Mouse (Mus musculus): ENCODE measurements around the gene Tex264. TPM values are rescaled to one million over a fixed set of nuclear protein-coding genes. Genes with fewer than 3 reads are reported as not detected.
A peak's percentile ranks its signal among the peaks of the same experiment; 100 is the strongest.
"Not testable (repeated sequence)": the region's sequence is repeated elsewhere in the genome, so short reads cannot be mapped to it uniquely, and the experiment has no call there.

Tex264 gene
- total RNA-seq, 2 experiments from 2014 or later, result 85.0 to 99.3 TPM

DNA sequence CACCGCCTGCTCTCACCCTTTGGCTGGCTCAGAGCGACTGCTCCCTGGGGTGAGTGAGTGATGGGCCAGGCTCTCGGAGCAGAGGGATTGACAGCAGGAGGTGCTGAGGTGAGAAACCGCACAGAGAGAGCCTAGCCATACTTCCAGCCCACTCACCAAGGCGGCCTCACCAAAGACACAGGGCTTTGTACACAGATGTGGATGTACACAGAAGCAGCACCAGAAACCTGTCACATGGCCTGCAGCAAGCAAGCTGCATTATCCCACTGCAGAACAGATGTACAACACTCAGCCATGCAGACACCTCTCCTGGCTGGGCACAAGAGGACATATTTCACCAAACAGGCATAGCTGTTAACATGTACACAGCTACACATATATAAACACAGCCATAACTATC lies 28.1 kb downstream of the Tex264 start:
- H3K27ac ChIP-seq, result peak overlapping the region; percentile 87
- no peak for TF ChIP-seq CTCF (conservative IDR thresholded peaks at IDR 0.05)

GRCm38 (mm10) chr9:106656820-106657219 lies 28.9 kb downstream of the Tex264 start:
- Histone ChIP-seq H3K27ac (peak overlapping the region; percentile 87), H3K4me3 (peak overlapping the region; percentile 71)
- no peak for TF ChIP-seq CTCF (conservative IDR thresholded peaks at IDR 0.05)
- DNase-seq (ENCODE audit: low spot score in 2 of 2), result no peak

More for the DNA sequence above, 28.1 kb downstream of the Tex264 start:
- H3K4me3 ChIP-seq, result no peak overlapping the region
- DNase-seq (ENCODE audit: low spot score in 2 of 2), result no peak

- Histone ChIP-seq H3K4me3 (peak within 1 kb of the TSS; percentile 71), H3K27ac (peak within 1 kb of the TSS; percentile 87)
- no peak for DNase-seq (ENCODE audit: low spot score in 2 of 2)
- TF ChIP-seq CTCF (conservative IDR thresholded peaks at IDR 0.05), result no peak
Observed at GRCm38 (mm10) chr9:106655884-106656720, 29.6 kb downstream of the Tex264 start, which contains the start of gene Grm2. Gene Grm2, minus strand, starts transcription at chr9:106656082.

GRCm38 (mm10) chr9:106652720-106653119 lies 33.0 kb downstream of the Tex264 start:
- DNase-seq (ENCODE audit: low spot score in 2 of 2), result peak in 1 of 2 experiments; percentile 47
- Histone ChIP-seq H3K4me3 (peak overlapping the region; percentile 49), H3K27ac (peak overlapping the region; percentile 76; the same call in 1 of the 2 replicates)
- peak; percentile 76 for TF ChIP-seq CTCF (conservative IDR thresholded peaks at IDR 0.05)

DNA sequence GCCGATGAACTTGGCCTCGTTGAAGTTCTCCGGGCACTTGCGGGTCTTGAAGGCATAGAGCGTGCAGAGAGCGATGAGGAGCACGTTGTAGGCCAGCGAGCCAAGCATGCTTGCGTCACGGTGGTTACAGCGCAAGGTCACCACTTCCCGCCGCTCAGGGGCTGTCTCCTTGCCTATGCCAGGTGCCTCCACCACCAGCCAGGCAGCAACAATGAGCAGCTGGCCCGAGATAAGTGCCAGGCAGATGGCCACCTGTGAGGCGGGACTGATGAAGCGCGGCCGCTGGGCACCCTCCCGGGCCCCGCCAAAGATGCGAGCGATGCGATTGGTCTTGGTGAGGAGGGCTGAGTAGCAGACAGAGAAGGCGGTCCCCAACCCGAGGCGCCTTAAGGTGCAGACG lies 38.5 kb downstream of the Tex264 start:
- no peak for DNase-seq (ENCODE audit: low spot score in 2 of 2)
- peak overlapping the region; percentile 81 for H3K27ac ChIP-seq
- H3K4me3 ChIP-seq, result no peak overlapping the region; the same call in 1 of the 2 replicates
- no peak for TF ChIP-seq CTCF (conservative IDR thresholded peaks at IDR 0.05)

GRCm38 (mm10) chr9:106645684-106646271 lies 39.9 kb downstream of the Tex264 start:
- no peak for TF ChIP-seq CTCF (conservative IDR thresholded peaks at IDR 0.05)
- DNase-seq (ENCODE audit: low spot score in 2 of 2), result peak in 1 of 2 experiments; percentile 67
- H3K4me3 ChIP-seq, result peak overlapping the region; percentile 28; the same call in 1 of the 2 replicates
- H3K27ac ChIP-seq, result peak overlapping the region; percentile 81

DNA sequence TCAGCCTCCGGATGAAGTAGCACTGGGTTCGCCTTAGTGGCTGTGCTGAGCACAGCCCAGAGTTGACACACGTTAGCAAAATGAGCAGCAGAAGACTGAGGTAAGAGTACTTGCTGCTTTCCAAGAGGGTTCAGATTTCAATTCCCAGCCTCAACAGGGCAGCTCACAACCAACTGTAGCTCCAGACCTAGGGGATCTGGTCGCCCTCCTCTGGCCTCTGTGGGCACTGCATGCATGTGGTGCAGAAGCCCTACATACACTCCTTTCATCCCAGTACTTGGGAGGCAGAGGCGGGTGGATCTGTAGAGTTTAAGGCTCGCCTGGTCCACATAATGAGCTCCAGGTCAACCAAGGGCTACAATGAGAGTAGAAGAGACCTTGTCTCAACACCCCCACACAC lies 41.9 kb downstream of the Tex264 start:
- Histone ChIP-seq H3K4me3 (no peak overlapping the region), H3K27ac (peak overlapping the region; percentile 51; the same call in 1 of the 2 replicates)
- no peak for DNase-seq (ENCODE audit: low spot score in 2 of 2)
- TF ChIP-seq CTCF (conservative IDR thresholded peaks at IDR 0.05), result peak; percentile 50

DNA sequence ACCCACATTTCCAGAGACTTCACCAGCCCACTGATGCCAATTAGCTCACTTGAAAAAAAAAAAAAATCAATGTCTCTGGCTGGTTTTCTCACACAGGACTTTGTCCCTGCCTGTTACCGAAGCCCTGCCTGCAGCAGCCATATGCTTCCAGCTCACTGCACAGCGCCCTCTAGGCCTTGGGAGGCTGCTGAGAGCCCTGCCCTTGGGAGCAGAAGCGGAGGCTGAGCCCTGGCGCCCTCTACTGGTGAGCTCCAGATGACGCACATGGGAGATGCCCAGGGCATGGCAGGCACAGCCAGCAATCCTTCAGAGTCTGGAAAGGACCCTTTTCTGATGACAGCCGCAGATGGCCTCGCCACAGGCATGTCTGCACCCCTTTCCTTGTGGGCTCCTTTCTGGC lies 42.6 kb downstream of the Tex264 start:
- TF ChIP-seq CTCF (conservative IDR thresholded peaks at IDR 0.05), result peak; percentile 94
- no peak overlapping the region for H3K4me3 ChIP-seq
- H3K27ac ChIP-seq, result peak overlapping the region; percentile 51; the same call in 1 of the 2 replicates
- DNase-seq (ENCODE audit: low spot score in 2 of 2), result peak; percentile 84 to 88

- H3K27ac ChIP-seq, result no peak overlapping the region
- TF ChIP-seq CTCF (conservative IDR thresholded peaks at IDR 0.05), result no peak
- DNase-seq (ENCODE audit: low spot score in 2 of 2), result no peak
- H3K4me3 ChIP-seq, result no peak overlapping the region
Observed at GRCm38 (mm10) chr9:106641346-106641745, 44.4 kb downstream of the Tex264 start.

- no peak for TF ChIP-seq CTCF (conservative IDR thresholded peaks at IDR 0.05)
- Histone ChIP-seq H3K27ac (peak overlapping the region; percentile 46), H3K4me3 (no peak overlapping the region)
- no peak for DNase-seq (ENCODE audit: low spot score in 2 of 2)
Observed at GRCm38 (mm10) chr9:106638154-106638553, 47.6 kb downstream of the Tex264 start.

DNA sequence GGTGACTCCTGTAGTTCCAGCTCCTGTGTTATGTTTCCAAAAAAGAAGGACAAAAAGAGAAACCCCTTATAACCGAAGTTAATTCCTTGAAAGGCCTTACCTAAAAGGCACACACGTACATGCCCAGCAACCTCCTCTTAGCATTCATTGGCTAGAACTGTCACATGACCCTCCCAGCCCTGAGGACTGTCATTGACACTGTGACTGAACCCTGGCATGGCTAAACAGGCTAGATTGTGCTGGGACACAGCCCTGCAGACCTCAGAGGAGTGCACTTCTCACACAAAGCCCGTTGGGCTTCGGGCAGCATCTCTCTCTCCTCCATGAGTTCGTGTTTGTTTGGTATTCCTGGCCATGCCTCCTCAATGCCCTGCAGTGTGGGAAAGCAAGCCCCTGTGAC lies 53.5 kb downstream of the Tex264 start:
- H3K27ac ChIP-seq, result no peak overlapping the region
- no peak for TF ChIP-seq CTCF (conservative IDR thresholded peaks at IDR 0.05)

DNA sequence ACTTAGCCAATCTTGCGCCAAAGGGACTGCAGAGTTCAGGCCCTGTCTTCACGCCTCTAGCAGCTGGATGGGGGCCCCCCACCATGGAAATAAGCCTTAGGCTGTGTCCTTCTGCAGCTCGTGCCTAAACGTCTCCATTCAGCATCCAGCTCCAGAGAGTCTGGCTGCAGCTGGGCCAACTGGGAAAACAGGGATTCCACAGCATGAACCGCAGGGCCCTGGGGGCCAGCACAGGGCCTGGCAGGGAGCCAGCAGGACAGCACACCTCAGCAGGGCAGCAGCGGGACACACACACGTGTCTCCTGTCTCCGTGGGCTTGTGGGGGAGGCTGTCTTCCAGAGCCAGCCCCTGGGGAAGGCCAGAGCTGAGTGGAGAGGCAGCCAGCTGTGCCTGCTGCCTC lies 57.9 kb downstream of the Tex264 start:
- H3K27ac ChIP-seq, result not testable (repeated sequence)

More for the DNA sequence above, 53.5 kb downstream of the Tex264 start:
- DNase-seq (ENCODE audit: low spot score in 2 of 2), result no peak
- H3K4me3 ChIP-seq, result no peak overlapping the region

GRCm38 (mm10) chr9:106626282-106626681 lies 59.4 kb downstream of the Tex264 start, which contains the start of gene Iqcf6:
Gene Iqcf6, plus strand, starts transcription at chr9:106626582.
- H3K27ac ChIP-seq, result no peak within 1 kb of the TSS
- no peak within 1 kb of the TSS for H3K4me3 ChIP-seq
- TF ChIP-seq CTCF (conservative IDR thresholded peaks at IDR 0.05), result no peak
- DNase-seq (ENCODE audit: low spot score in 2 of 2), result no peak

More for the DNA sequence above, 57.9 kb downstream of the Tex264 start:
- not testable (repeated sequence) for H3K4me3 ChIP-seq; DNase-seq (ENCODE audit: low spot score in 2 of 2)

Data from layer of hippocampus, adult 2 months (tissue).